Mouse (Mus musculus): ENCODE results near the gene Lsm14a. TPM values are rescaled to one million over a fixed set of nuclear protein-coding genes. Genes with fewer than 3 reads are reported as not detected.

Lsm14a gene
- polyA plus RNA-seq, 1 experiment from 2014 or later, result 87.5 TPM

GRCm38 (mm10) chr7:34301952-34302351 lies 91.2 kb downstream of the Lsm14a start:
- Histone ChIP-seq H3K27ac (replicated peaks) (no peak overlapping the region), H3K4me3 (no peak overlapping the region), H3K9me3 (peaks cover 7% of the 10 kb centered on the region; the same call in 1 of the 2 replicates), H3K27me3 (replicated peaks; ENCODE audit: low read depth, poor library complexity, severe bottlenecking) (no peaks in the 10 kb centered on the region), H3K36me3 (replicated peaks) (peaks cover 13% of the 10 kb centered on the region), H3K4me1 (no peaks in the 10 kb centered on the region)
- 90% methylated on average over 3 of the region's 3 CpGs for WGBS
- DNase-seq (ENCODE audit: low spot score), result no peak

- no peak for DNase-seq (ENCODE audit: low spot score)
- H3K4me1 ChIP-seq, result no peaks in the 10 kb centered on the region
- H3K27me3 ChIP-seq (replicated peaks; ENCODE audit: low read depth, poor library complexity, severe bottlenecking), result no peaks in the 10 kb centered on the region
- H3K9me3 ChIP-seq, result peaks cover 7% of the 10 kb centered on the region; the same call in 1 of the 2 replicates
- H3K27ac ChIP-seq (replicated peaks), result no peak overlapping the region
- H3K4me3 ChIP-seq, result no peak overlapping the region
- peaks cover 13% of the 10 kb centered on the region for H3K36me3 ChIP-seq (replicated peaks)
- 91% methylated on average over 2 of the region's 2 CpGs for WGBS
Measured at GRCm38 (mm10) chr7:34298818-34299217, 94.3 kb downstream of the Lsm14a start.

- H3K4me3 ChIP-seq, result no peak overlapping the region
- H3K27ac ChIP-seq (replicated peaks), result no peak overlapping the region
- WGBS, result 95% methylated on average over 3 of the region's 3 CpGs
- no peaks in the 10 kb centered on the region; the same call in 1 of the 2 replicates for H3K36me3 ChIP-seq (replicated peaks)
- no peak for DNase-seq (ENCODE audit: low spot score)
- H3K4me1 ChIP-seq, result no peaks in the 10 kb centered on the region
- H3K27me3 ChIP-seq (replicated peaks; ENCODE audit: low read depth, poor library complexity, severe bottlenecking), result no peaks in the 10 kb centered on the region
- no peaks in the 10 kb centered on the region for H3K9me3 ChIP-seq
Measured at GRCm38 (mm10) chr7:34296124-34296523, 97.0 kb downstream of the Lsm14a start.

Other genes starting within 250 kb of the Lsm14a start
- 289 and 295 TPM in 2 replicates for gene Uba2, start 223.7 kb downstream of the Lsm14a start, polyA plus RNA-seq (2016; fragmentation: Nextera tagmentation; extraction: Ambion mirVana)
- gene Pdcd2l, start 196.7 kb downstream of the Lsm14a start, polyA plus RNA-seq (2016; fragmentation: Nextera tagmentation; extraction: Ambion mirVana), result 73.5 and 80.8 TPM in 2 replicates
- 347 and 381 TPM in 2 replicates for gene Gpi1, start 163.0 kb downstream of the Lsm14a start, polyA plus RNA-seq (2016; fragmentation: Nextera tagmentation; extraction: Ambion mirVana)
- 0.62 TPM in 1 of 2 replicates, not detected in the other for gene Gm6096, start 142.3 kb downstream of the Lsm14a start, polyA plus RNA-seq (2016; fragmentation: Nextera tagmentation; extraction: Ambion mirVana)
- gene 4931406P16Rik, start 79.8 kb downstream of the Lsm14a start, polyA plus RNA-seq (2016; fragmentation: Nextera tagmentation; extraction: Ambion mirVana), result 27.8 and 30.7 TPM in 2 replicates

Data from embryonic facial prominence, embryonic 10.5 days (tissue).